Mouse (Mus musculus): Measurements from ENCODE around the gene Tapbp.
"Not testable (repeated sequence)": the region's sequence is repeated elsewhere in the genome, so short reads cannot be mapped to it uniquely, and the experiment has no call there.

- not testable (repeated sequence) for TF ChIP-seq CTCF (IDR thresholded peaks at IDR 0.05; ENCODE audit: insufficient read depth, low read length); POLR2A (IDR thresholded peaks at IDR 0.05; ENCODE audit: borderline replicate concordance, extremely low read depth, low read depth, low read length)
These were observed 10.9 kb upstream of the Tapbp start, which contains the start of gene Platr17 for GRCm38 (mm10) chr17:33904835-33905234.
